Mouse (Mus musculus) neutrophil, adult 83 days (primary cell): Measurements from ENCODE around the gene Xndc1. TPM values are rescaled to one million over a fixed set of nuclear protein-coding genes. Genes with fewer than 3 reads are reported as not detected.

Source experiments
- total RNA-seq, 2 experiments: library from RNA; stranded (reverse); gene quantifications; one replicate each; pipeline ENCODE4 v1.2.4; 2023

Gene Xndc1
- 10 to 100 TPM; 14.3 to 14.4 TPM for total RNA-seq

GRCm38 (mm10) chr7:102065046-102065891, at the start of gene Xndc1, which contains the start of the genes Rnf121 and Xntrpc:
Gene Xndc1, plus strand, starts transcription at chr7:102065511.
Gene Rnf121, minus strand, starts transcription at chr7:102065469.
Gene Xntrpc, plus strand, starts transcription at chr7:102065713.

GRCm38 (mm10) chr7:102018590-102018989, 46.7 kb upstream of the Xndc1 start, which contains the start of gene Il18bp:
Gene Il18bp, minus strand, starts transcription at chr7:102018690.

GRCm38 (mm10) chr7:102082816-102083215, 17.5 kb downstream of the Xndc1 start, which contains the start of gene Trpc2:
Gene Trpc2, plus strand, starts transcription at chr7:102083116.

GRCm38 (mm10) chr7:102101487-102101886, 36.2 kb downstream of the Xndc1 start, which contains the start of gene Art1:
Gene Art1, plus strand, starts transcription at chr7:102101743.

GRCm38 (mm10) chr7:102109171-102109570, 43.9 kb downstream of the Xndc1 start, which contains the start of gene Art5:
Gene Art5, minus strand, starts transcription at chr7:102109489.

GRCm38 (mm10) chr7:102116579-102117331, 51.4 kb downstream of the Xndc1 start, which contains the start of gene Chrna10:
Gene Chrna10, minus strand, starts transcription at chr7:102116828.

Other genes with a start within 250 kb of the Xndc1 start
- not detected for gene Phox2a, start 247.2 kb upstream of the Xndc1 start, total RNA-seq
- 10 to 100 TPM; 19.2 to 23.3 TPM for gene Inppl1, start 227.3 kb upstream of the Xndc1 start, total RNA-seq
- 1 to 10 TPM; 1.3 to 1.8 TPM for gene Folr2, start 208.3 kb upstream of the Xndc1 start, total RNA-seq
- gene Anapc15, start 201.8 kb upstream of the Xndc1 start, total RNA-seq: 10 to 100 TPM; 50.0 to 57.1 TPM
- gene Folr1, start 194.7 kb upstream of the Xndc1 start, total RNA-seq: not detected
- gene Lamtor1, start 159.6 kb upstream of the Xndc1 start, total RNA-seq: 100 to 1,000 TPM; 107 to 110 TPM
- not detected for gene Tomt, start 159.2 kb upstream of the Xndc1 start, total RNA-seq
- under 1 TPM in 1 of 2 experiments, not detected in 1; 0.88 TPM for gene Lrrc51, start 131.6 kb upstream of the Xndc1 start, total RNA-seq
- 100 to 1,000 TPM; 118 to 124 TPM for gene Numa1, start 131.4 kb upstream of the Xndc1 start, total RNA-seq
- 10 to 100 TPM; 26.8 to 30.1 TPM for gene Il18bp, start 46.8 kb upstream of the Xndc1 start, total RNA-seq
- gene Rnf121, start within 50 bp of the Xndc1 start, total RNA-seq: 10 to 100 TPM; 13.5 to 16.0 TPM
- 1 to 10 TPM; 1.4 to 2.0 TPM for gene Xntrpc, start 202 bp downstream of the Xndc1 start, total RNA-seq
- gene Trpc2, start 17.6 kb downstream of the Xndc1 start, total RNA-seq: not detected
- gene Art1, start 36.2 kb downstream of the Xndc1 start, total RNA-seq: not detected
- not detected for gene Art5, start 44.0 kb downstream of the Xndc1 start, total RNA-seq
- not detected for gene Chrna10, start 51.3 kb downstream of the Xndc1 start, total RNA-seq
- 10 to 100 TPM; 57.0 to 58.7 TPM for gene Nup98, start 144.7 kb downstream of the Xndc1 start, total RNA-seq
- gene Pgap2, start 144.7 kb downstream of the Xndc1 start, total RNA-seq: 10 to 100 TPM; 35.9 to 37.9 TPM
- gene Rhog, start 190.5 kb downstream of the Xndc1 start, total RNA-seq: 100 to 1,000 TPM; 395 to 404 TPM
- 10 to 100 TPM; 80.6 to 83.1 TPM for gene Stim1, start 202.3 kb downstream of the Xndc1 start, total RNA-seq